Mouse (Mus musculus): ENCODE measurements around the gene Mettl6.

DNA sequence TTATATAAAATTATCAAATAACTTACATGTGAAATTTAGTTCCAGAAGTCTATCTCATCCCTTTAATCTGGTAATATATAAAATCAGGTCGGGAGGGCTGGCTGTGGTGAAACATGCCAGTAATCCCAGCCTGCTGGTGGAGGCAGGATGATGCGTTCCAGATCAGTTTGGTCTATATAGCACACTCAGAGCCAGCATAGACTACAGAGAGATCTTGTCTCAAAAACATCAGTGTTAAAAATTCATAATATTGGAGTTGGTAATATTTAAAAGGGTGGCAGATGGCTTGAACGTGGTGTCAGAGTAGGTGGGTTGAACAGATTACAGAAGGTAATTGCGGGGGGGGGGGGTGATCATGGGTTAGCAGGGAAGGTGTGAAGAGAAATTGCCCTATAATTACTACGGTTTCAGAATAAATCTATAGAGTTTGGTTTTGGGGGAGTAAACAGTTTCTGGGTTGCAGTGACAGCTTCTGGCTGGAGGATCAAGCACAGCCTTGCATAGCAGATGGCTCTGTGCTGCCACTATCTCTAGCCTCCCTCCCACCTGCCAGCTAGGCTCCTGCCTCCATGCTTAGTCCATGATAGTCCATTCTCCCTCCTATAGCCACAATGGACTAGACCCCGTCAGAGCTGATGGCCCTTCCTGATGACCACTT lies 38.6 kb downstream of the Mettl6 start:
- TF ChIP-seq MAX (IDR thresholded peaks at IDR 0.05; ENCODE audit: low read length) (no peak), ZMIZ1 (IDR thresholded peaks at IDR 0.05; ENCODE audit: low read depth, low read length) (no peak), POLR2A (IDR thresholded peaks at IDR 0.05; ENCODE audit: control insufficient read depth in 1 of 2, insufficient read depth in 1 of 2, low read depth in 1 of 2, low read length in 2 of 2, poor library complexity in 1 of 2) (no peak), CTCF (IDR thresholded peaks at IDR 0.05 in 2 of 3, conservative IDR thresholded peaks at IDR 0.05 in 1 of 3; ENCODE audit: control insufficient read depth in 1 of 3, insufficient read depth in 1 of 3, low read depth in 2 of 3, low read length in 3 of 3, poor library complexity in 1 of 3, severe bottlenecking in 1 of 3) (no peak), GATA1 (IDR thresholded peaks at IDR 0.05; ENCODE audit: low read depth, low read length) (no peak), USF1 (IDR thresholded peaks at IDR 0.05; ENCODE audit: low read depth, low read length) (no peak), MYB (IDR thresholded peaks at IDR 0.05; ENCODE audit: low read depth, low read length) (no peak), ZNF384 (IDR thresholded peaks at IDR 0.05; ENCODE audit: low read depth, low read length) (no peak), CHD2 (IDR thresholded peaks at IDR 0.05; ENCODE audit: low read length) (no peak), EP300 (IDR thresholded peaks at IDR 0.05; ENCODE audit: low read depth in 1 of 2, low read length in 2 of 2) (no peak), POLR2AphosphoS2 (IDR thresholded peaks at IDR 0.05; ENCODE audit: low read length) (no peak), TAL1 (IDR thresholded peaks at IDR 0.05; ENCODE audit: low read length) (no peak)
